Mouse (Mus musculus): ENCODE measurements around the gene Clec4g.

DNA sequence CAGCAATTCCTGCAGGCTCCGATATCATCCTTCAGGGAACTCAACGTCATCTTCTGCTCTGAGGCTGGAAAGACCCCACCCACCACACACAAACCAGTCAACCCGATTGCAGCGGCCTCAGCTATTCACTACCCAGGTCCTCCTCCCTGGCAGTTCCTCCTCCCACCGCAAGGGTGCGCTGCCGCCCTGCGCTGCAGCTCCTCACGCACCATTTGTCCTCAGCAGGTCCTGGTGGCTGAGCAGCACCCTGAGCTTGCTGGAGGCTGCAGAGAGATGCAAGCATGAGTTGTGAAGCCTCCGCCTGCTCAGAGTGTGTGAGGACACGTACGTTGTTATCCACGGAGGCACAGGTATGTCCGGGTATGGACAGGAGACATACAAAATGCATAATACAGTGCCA is 1.9 kb downstream of the Clec4g start:
- TF ChIP-seq POLR2A (IDR thresholded peaks at IDR 0.05; ENCODE audit: low read depth, low read length) = no peak
- peak; percentile 100 for TF ChIP-seq CTCF (IDR thresholded peaks at IDR 0.05; ENCODE audit: extremely low read depth, insufficient read depth, insufficient read length, insufficient replicate concordance)
